Mouse (Mus musculus): ENCODE measurements around the gene Fam114a2.

Fam114a2 gene

DNA sequence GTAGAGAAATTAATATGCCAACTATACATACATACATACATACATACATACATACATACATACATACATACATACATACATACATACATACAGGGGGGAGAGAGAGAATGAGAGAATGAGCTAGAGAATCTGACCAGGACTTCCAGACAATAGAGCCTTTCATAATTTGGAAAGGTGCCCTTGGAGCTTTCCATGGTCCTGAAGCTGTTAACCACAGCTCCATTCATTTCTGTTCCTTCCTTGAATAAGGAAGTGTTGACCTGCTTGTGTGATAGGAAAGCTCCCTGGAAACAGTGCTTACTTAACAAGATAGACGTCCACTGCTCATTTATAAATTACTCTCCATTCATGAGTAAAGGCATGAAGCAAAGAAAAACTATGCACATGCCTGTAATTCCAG is 84.3 kb downstream of the Fam114a2 start:
- DNase-seq (ENCODE audit: low spot score in 2 of 2) = no peak
